17 mouse cellular contexts compared by ENCODE assay signal in the genomic region with DNA sequence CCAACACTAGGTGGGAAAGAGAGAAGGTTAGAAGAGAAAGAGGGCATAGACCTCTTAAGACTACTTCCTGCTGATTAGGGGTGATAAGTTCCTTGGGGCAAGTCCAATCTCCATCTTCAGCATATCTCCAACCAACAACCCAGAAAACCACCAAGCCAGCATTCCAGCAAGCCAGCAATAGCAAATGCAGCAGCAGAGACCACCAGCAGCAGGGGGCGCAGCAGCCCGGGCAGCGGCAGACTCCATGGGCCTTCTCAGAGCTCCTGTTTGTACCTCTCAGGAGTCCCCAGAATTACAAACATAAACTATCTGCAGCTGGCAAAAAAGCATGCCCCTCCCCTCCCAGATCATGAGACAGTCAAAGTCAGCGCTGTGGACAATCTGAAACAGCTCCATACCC.
DNase-seq lines count a peak whose midpoint lies in the region; ATAC-seq and TF ChIP-seq lines count a peak whose summit lies in the region.
"Had no signal": no experiment of that assay in that cellular context is flagged by ENCODE, and none has a peak within 500 bp of the region (broad histone marks: within the 10 kb centered on the region; RNA-seq: fewer than 3 reads in every experiment).

No protein-coding gene starts in this region.

- H3K4me3 ChIP-seq in heart, embryonic 14.5 days (ENCODE audit: control insufficient read depth in 1 of 2, insufficient read depth in 1 of 2, low read depth in 1 of 2, low read length in 2 of 2) = no peak overlapping the region
- no peak overlapping the region for H3K4me3 ChIP-seq in limb, embryonic 11.5 days (ENCODE audit: low read depth, low read length)
- no peak overlapping the region for H3K4me3 ChIP-seq in limb, embryonic 10.5 days
- no peak overlapping the region for H3K4me3 ChIP-seq in ES-Bruce4 (ENCODE audit: low read depth, low read length)
- H3K4me3 ChIP-seq: forebrain, embryonic 12.5 days; hindbrain, embryonic 15.5 days had no signal

- H3K9me3 ChIP-seq in heart, embryonic 14.5 days (ENCODE audit: control insufficient read depth, low read length) = no peaks in the 10 kb centered on the region
- no peaks in the 10 kb centered on the region for H3K9me3 ChIP-seq in limb, embryonic 11.5 days (ENCODE audit: control insufficient read depth, low read length)
- no peaks in the 10 kb centered on the region for H3K9me3 ChIP-seq in limb, embryonic 10.5 days (replicated peaks)
- no peaks in the 10 kb centered on the region for H3K9me3 ChIP-seq in ES-Bruce4 (replicated peaks; ENCODE audit: control insufficient read depth, insufficient read depth, low read length, poor library complexity, severe bottlenecking)
- H3K9me3 ChIP-seq: forebrain, embryonic 12.5 days; hindbrain, embryonic 15.5 days had no signal

- intact Hi-C loops in heart, postnatal 36 days (cut with DNase I) = no loop called here

- DNase-seq in heart, postnatal 36 days = no peak
- peak; percentile 57 for DNase-seq in limb, embryonic 11.5 days (ENCODE audit: low spot score)
- no peak for DNase-seq in limb, embryonic 10.5 days (ENCODE audit: low spot score)
- DNase-seq in embryo, embryonic 10.5 days (ENCODE audit: low spot score) = peak; percentile 14
- no peak for DNase-seq in frontal cortex, postnatal 36 days (ENCODE audit: low spot score in 2 of 2)
- DNase-seq: B cell, adult 2 months; cerebellum, postnatal 36 days; kidney, adult 8-10 months; layer of hippocampus, postnatal 36 days; left cerebral cortex, postnatal 4 days; midbrain, embryonic 14.5 days; thymus, postnatal 25 days had no signal

- TF ChIP-seq EP300 in ES-Bruce4 (IDR thresholded peaks at IDR 0.05; ENCODE audit: insufficient read depth, low read depth, low read length) = no peak

- H3K9ac ChIP-seq in heart, embryonic 14.5 days (ENCODE audit: low read length) = no peak overlapping the region
- no peak overlapping the region for H3K9ac ChIP-seq in limb, embryonic 11.5 days (ENCODE audit: low read length)
- no peak overlapping the region for H3K9ac ChIP-seq in ES-Bruce4 (ENCODE audit: low read depth, poor library complexity, severe bottlenecking)
- H3K9ac ChIP-seq: forebrain, embryonic 12.5 days; hindbrain, embryonic 15.5 days had no signal

- H3K4me2 ChIP-seq in heart, embryonic 14.5 days (ENCODE audit: low read length) = no peak overlapping the region
- no peak overlapping the region for H3K4me2 ChIP-seq in limb, embryonic 11.5 days (ENCODE audit: low read depth, severe bottlenecking)
- H3K4me2 ChIP-seq: forebrain, embryonic 12.5 days; hindbrain, embryonic 15.5 days had no signal

- no peak for TF ChIP-seq POLR2A in ES-Bruce4 (IDR thresholded peaks at IDR 0.05; ENCODE audit: insufficient read depth, low read length)

- H3K27ac ChIP-seq in heart, embryonic 14.5 days (replicated peaks in 1 of 2; ENCODE audit: control insufficient read depth in 1 of 2, insufficient read depth in 1 of 2, low read depth in 2 of 2, low read length in 2 of 2) = peak overlapping the region; percentile 16 to 45; a peak in 2 of 4 replicates
- no peak overlapping the region for H3K27ac ChIP-seq in limb, embryonic 11.5 days (replicated peaks; ENCODE audit: low read depth, low read length)
- no peak overlapping the region for H3K27ac ChIP-seq in limb, embryonic 10.5 days
- no peak overlapping the region for H3K27ac ChIP-seq in ES-Bruce4 (ENCODE audit: insufficient read depth, low read length)
- H3K27ac ChIP-seq: forebrain, embryonic 12.5 days; hindbrain, embryonic 15.5 days had no signal

- peak; percentile 65 for TF ChIP-seq CTCF in ES-Bruce4 (IDR thresholded peaks at IDR 0.05; ENCODE audit: low read depth, low read length)

- no peak for ATAC-seq in heart, embryonic 14.5 days (ENCODE audit: insufficient number of reproducible peaks, insufficient read depth, low FRiP score, low read depth)
- no peak for ATAC-seq in limb, embryonic 11.5 days (ENCODE audit: insufficient number of reproducible peaks, low FRiP score, low TSS enrichment, low read depth)
- ATAC-seq in CD4-positive, CD25-positive, alpha-beta regulatory T cell, adult 4 months = no peak

- peaks cover 16 to 31% of the 10 kb centered on the region in 2 experiments for H3K4me1 ChIP-seq in heart, embryonic 14.5 days (ENCODE audit: control insufficient read depth in 2 of 2, insufficient read depth in 2 of 2, low read length in 2 of 2)
- no peaks in the 10 kb centered on the region for H3K4me1 ChIP-seq in limb, embryonic 11.5 days (ENCODE audit: control insufficient read depth, insufficient read depth, low read length)
- H3K4me1 ChIP-seq in limb, embryonic 10.5 days = no peaks in the 10 kb centered on the region
- no peaks in the 10 kb centered on the region for H3K4me1 ChIP-seq in ES-Bruce4 (ENCODE audit: control insufficient read depth, insufficient read depth, low read length)
- H3K4me1 ChIP-seq: forebrain, embryonic 12.5 days; hindbrain, embryonic 15.5 days had no signal

- H3K27me3 ChIP-seq in heart, embryonic 14.5 days (ENCODE audit: control insufficient read depth, insufficient read depth, low read length) = no peaks in the 10 kb centered on the region
- H3K27me3 ChIP-seq in limb, embryonic 11.5 days (ENCODE audit: control insufficient read depth, insufficient read depth, low read length) = no peaks in the 10 kb centered on the region
- no peaks in the 10 kb centered on the region for H3K27me3 ChIP-seq in limb, embryonic 10.5 days (ENCODE audit: low read depth, poor library complexity, severe bottlenecking)
- H3K27me3 ChIP-seq in ES-Bruce4 (ENCODE audit: control insufficient read depth, insufficient read depth, low read length, poor library complexity, severe bottlenecking) = no peaks in the 10 kb centered on the region
- H3K27me3 ChIP-seq: forebrain, embryonic 12.5 days; hindbrain, embryonic 15.5 days had no signal

- 47% methylated on average over 4 of the region's 4 CpGs for WGBS in heart, embryonic 14.5 days
- WGBS in limb, embryonic 11.5 days = 31% methylated on average over 4 of the region's 4 CpGs
- 44% methylated on average over 4 of the region's 4 CpGs for WGBS in limb, embryonic 10.5 days

- no peaks in the 10 kb centered on the region for H3K36me3 ChIP-seq in heart, embryonic 14.5 days (ENCODE audit: control insufficient read depth, insufficient read depth, low read length)
- no peaks in the 10 kb centered on the region for H3K36me3 ChIP-seq in limb, embryonic 11.5 days (ENCODE audit: control insufficient read depth, insufficient read depth, low read length)
- no peaks in the 10 kb centered on the region for H3K36me3 ChIP-seq in limb, embryonic 10.5 days
- H3K36me3 ChIP-seq in ES-Bruce4 (ENCODE audit: control insufficient read depth, insufficient read depth, low read length, poor library complexity, severe bottlenecking) = no peaks in the 10 kb centered on the region
- H3K36me3 ChIP-seq: forebrain, embryonic 12.5 days; hindbrain, embryonic 15.5 days had no signal

Comparison
In these comparisons a context has a peak if more than half of its experiments do, and no peak if none do; other contexts are left out.
1. DNase-seq: peak in limb, embryonic 11.5 days (single experiment) and embryo, embryonic 10.5 days (single experiment); none in heart, postnatal 36 days (0 of 2), limb, embryonic 10.5 days (single experiment) and frontal cortex, postnatal 36 days (0 of 2).
2. H3K27ac ChIP-seq: peak in heart, embryonic 14.5 days (2 of 2); none in limb, embryonic 11.5 days (single experiment), limb, embryonic 10.5 days (single experiment) and ES-Bruce4 (single experiment).